Mouse (Mus musculus) left cerebral cortex, adult 6 months (tissue): ENCODE measurements around the gene Gm21095. TPM values are rescaled to one million over a fixed set of nuclear protein-coding genes. Genes with fewer than 3 reads are reported as not detected.

Experiments used
- long read RNA-seq, 2 experiments: library from polyadenylated mRNA; unstranded; transcript quantifications; one replicate each; pipeline ENCODE4 v2.0.0; 2019 to 2020
- polyA plus RNA-seq: library from polyadenylated mRNA; unstranded; fragments of <200 nt; fragmentation: Nextera tagmentation; gene quantifications from 2 replicates; pipeline ENCODE4 v1.2.3, GENCODE M21; 2021

Gm21095 gene
- polyA plus RNA-seq = not detected in 2 replicates
- long read RNA-seq, experiment 1 = 0 reads
- long read RNA-seq, experiment 2 = 0 reads

GRCm38 (mm10) chrY:84096979-84097378 lies at the start of gene Gm21095:
TSS of gene Gm21095 (plus strand) at chrY:84097279.

